Mouse (Mus musculus) embryonic fibroblast, embryonic 13.5 days (primary cell): ENCODE data around the gene Rab31.

Experiments used
- CTCF ChIP-seq: IDR thresholded peaks from 2 replicates; pipeline ENCODE4 v1.5.1; 2011; ENCODE audit warnings: mild to moderate bottlenecking, control low read depth, low read length, moderate library complexity, borderline replicate concordance; ENCODE audit not compliant: insufficient read depth
- POLR2A ChIP-seq: IDR thresholded peaks from 2 replicates; pipeline ENCODE4 v1.6.1; 2011; ENCODE audit warnings: low read depth, mild to moderate bottlenecking, control low read depth, low read length, moderate library complexity

GRCm38 (mm10) chr17:65604892-65605291, 167.7 kb downstream of the Rab31 start:
- TF ChIP-seq POLR2A = no peak
- TF ChIP-seq CTCF = no peak
